Mouse (Mus musculus): ENCODE measurements around the gene Enpp1. TPM values are rescaled to one million over a fixed set of nuclear protein-coding genes. Genes with fewer than 3 reads are reported as not detected.

Gene Enpp1
- polyA plus RNA-seq, 1 experiment from 2014 or later, result 8.7 TPM

DNA sequence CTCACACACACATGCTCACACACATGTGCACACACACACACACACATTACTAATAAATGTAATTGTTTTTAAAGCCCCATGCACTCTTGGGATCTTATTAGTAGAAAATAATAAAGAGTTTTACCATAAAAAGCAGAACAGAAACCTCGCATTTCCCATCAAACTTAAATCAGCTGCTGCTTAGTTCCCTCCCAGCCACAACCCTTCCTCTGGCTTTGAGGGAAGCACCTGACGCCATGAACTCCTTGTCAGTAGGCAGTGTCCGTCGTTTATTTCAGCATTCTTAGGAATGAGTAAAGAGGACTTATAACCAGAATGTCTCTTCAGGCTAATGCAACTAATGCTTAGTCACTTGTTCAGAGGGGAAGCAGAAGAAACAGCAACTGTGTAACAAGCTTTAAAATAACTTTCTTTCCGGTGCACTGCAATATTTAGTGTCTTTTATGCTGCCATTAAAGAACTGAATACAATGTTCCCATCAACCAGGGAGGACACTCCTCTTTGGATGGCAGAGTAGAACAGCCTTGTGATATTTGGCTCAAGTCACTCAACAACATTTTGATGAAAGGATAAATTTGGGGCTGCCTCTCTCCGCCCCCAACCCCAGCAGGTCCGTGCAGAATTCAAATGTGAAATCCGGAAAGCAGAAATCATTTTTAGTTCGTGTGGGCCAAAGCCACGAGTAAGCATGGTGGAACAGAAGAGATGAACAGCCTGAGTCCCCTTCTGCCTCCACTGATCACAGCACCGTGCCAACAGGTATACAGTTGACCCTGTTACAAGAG lies 69.0 kb downstream of the Enpp1 start:
- no peak overlapping the region for H3K9ac ChIP-seq
- no peaks in the 10 kb centered on the region for H3K36me3 ChIP-seq
- no peaks in the 10 kb centered on the region for H3K27me3 ChIP-seq (replicated peaks)
- H3K9me3 ChIP-seq, result no peaks in the 10 kb centered on the region
- no peak overlapping the region for H3K4me2 ChIP-seq (replicated peaks)
- WGBS, result 79% methylated on average over 11 of the region's 11 CpGs
- no peak overlapping the region for H3K4me3 ChIP-seq (replicated peaks)
- H3K27ac ChIP-seq, result no peak overlapping the region
- H3K4me1 ChIP-seq (replicated peaks), result peaks cover 10% of the 10 kb centered on the region; the same call in 1 of the 2 replicates
- ATAC-seq, result no peak

DNA sequence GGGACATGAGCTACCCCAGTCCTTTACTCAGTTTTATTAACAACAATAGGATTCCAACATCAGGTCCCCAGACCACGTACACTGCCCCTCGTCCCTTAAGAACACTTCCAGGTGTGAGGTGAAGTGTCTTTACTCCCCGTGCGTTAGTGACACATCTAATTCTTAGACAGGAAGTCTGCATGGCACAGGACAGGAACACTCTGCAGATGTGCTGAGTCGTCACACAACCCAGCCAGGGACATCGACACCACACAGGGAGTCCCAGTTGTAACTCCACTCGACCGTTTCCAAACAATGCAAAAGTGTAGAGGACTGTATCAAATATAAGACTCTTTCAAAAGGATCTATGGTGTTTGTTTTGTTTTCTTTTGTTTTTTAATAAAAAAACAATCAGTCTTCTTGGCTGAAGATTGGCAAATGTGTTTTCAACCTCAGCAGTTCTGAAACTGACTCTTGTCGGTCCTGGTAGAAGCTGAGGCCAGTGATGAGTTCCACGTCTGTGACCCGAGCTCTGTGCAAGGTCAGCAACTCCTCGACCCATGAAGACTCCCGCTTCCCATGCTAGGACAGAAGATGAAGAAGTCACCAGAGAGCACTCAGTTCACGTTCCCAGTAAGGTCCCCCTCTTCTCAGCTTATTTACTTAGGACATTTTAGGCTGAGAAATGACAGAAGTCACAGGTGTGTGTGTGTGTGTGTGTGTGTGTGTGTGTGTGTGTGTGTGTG lies 70.4 kb downstream of the Enpp1 start:
- H3K27ac ChIP-seq, result no peak overlapping the region
- H3K4me2 ChIP-seq (replicated peaks), result no peak overlapping the region
- WGBS, result 66% methylated on average over 14 of the region's 14 CpGs
- no peak for ATAC-seq
- H3K36me3 ChIP-seq, result no peaks in the 10 kb centered on the region
- H3K4me1 ChIP-seq (replicated peaks), result peaks cover 14% of the 10 kb centered on the region; the same call in 1 of the 2 replicates
- H3K9ac ChIP-seq, result no peak overlapping the region
- no peaks in the 10 kb centered on the region for H3K9me3 ChIP-seq
- no peaks in the 10 kb centered on the region for H3K27me3 ChIP-seq (replicated peaks)
- H3K4me3 ChIP-seq (replicated peaks), result no peak overlapping the region

DNA sequence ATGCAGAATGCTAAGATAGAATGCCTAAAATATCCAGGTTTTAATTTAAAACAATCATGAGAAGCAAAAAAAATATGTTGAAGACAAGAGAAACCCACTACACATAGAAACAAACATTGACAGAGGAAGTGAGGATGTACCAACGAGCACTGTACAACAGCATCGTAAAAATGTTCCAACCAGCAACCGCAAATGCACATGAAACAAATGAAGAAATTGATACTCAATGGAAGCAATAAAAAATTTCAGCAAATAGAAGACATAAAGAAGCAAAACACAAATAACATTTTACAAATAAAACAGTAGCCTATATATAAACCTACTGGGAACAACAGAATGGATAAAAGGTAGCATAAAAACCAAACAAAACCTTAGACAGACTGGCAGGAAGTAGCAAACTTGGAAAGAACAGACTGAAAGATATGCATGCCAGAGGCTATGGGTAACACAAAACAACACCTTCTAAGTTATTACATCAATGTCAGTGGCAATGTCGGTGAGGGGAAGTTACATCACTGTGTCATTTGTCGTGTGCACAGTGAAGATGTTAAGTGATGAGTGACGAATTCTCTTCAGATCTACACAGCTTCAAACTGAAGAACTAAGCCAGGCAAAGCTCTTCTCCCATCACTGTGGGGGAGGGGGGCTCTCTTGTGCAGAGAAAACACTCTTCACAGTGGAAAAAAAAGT lies 71.6 kb downstream of the Enpp1 start:
- no peaks in the 10 kb centered on the region for H3K36me3 ChIP-seq
- H3K4me3 ChIP-seq (replicated peaks), result no peak overlapping the region
- ATAC-seq, result no peak
- H3K9me3 ChIP-seq, result no peaks in the 10 kb centered on the region
- peaks cover 20% of the 10 kb centered on the region for H3K4me1 ChIP-seq (replicated peaks)
- no peak overlapping the region for H3K27ac ChIP-seq
- no peak overlapping the region for H3K9ac ChIP-seq
- 75% methylated on average over 6 of the region's 6 CpGs for WGBS
- H3K27me3 ChIP-seq (replicated peaks), result no peaks in the 10 kb centered on the region
- H3K4me2 ChIP-seq (replicated peaks), result no peak overlapping the region

DNA sequence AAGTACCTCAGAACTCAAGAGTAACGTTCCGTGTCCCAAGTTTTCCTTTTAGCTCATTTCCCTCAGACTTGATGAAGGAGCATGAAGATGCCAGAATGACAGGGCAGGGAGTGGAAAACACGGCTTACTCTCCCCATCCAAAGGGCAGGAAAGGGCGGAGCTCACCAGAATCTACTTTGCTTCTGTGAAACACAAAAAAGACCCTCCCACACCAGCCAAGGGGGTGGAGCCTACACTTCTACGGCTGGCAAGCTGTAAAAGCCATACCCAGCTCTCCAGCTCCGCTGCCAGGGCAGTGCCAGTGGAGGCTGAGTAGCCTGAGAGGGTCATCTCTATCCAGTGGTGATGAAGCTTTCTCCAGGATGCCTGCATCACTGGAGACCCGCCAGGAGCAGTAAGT lies 72.4 kb downstream of the Enpp1 start:
- peaks cover 25% of the 10 kb centered on the region for H3K4me1 ChIP-seq (replicated peaks)
- H3K27me3 ChIP-seq (replicated peaks), result no peaks in the 10 kb centered on the region
- no peaks in the 10 kb centered on the region for H3K36me3 ChIP-seq
- no peak overlapping the region for H3K9ac ChIP-seq
- no peak for ATAC-seq
- 65% methylated on average over 7 of the region's 7 CpGs for WGBS
- 0 out of 2 replicates have a peak overlapping the region, but pooled peaks have one; percentile 77 for H3K27ac ChIP-seq
- H3K4me2 ChIP-seq (replicated peaks), result no peak overlapping the region
- no peak overlapping the region for H3K4me3 ChIP-seq (replicated peaks)
- no peaks in the 10 kb centered on the region for H3K9me3 ChIP-seq

DNA sequence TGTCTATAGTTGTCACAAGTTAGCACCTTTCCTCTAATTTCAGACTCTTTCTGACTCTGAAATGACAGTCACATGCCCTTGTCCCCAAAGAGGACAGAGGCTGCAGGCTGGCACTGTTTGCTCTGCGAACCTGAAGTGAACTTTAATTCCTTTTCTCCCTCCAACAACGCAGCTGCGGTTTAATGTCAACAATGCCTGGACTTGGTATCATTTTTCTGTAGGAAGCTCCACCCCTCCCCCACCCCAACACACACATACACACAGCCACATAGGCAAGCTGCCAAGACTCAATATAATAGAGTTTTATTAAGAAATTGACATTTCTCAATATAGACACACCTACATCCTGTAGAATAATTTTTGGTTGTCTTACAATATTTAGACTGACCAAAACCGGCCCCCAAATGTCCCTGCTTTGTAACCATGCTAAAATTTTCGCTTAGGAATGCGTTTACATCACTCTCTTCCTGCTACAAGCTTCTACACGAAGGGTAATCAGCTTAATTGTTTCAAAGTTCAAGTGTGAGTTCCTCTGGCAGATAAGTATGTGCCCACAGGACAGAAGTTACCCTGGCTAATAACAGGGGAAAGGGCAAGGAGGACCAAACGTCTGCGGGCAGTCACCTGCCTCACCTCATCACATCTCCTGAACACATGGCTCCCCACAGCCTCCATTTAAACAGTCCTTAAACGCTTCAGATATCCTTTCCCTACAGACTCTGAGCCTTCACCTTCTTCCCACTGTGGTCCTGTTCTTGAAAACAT lies 73.5 kb downstream of the Enpp1 start:
- no peak overlapping the region for H3K9ac ChIP-seq
- ATAC-seq, result peak; percentile 66

DNA sequence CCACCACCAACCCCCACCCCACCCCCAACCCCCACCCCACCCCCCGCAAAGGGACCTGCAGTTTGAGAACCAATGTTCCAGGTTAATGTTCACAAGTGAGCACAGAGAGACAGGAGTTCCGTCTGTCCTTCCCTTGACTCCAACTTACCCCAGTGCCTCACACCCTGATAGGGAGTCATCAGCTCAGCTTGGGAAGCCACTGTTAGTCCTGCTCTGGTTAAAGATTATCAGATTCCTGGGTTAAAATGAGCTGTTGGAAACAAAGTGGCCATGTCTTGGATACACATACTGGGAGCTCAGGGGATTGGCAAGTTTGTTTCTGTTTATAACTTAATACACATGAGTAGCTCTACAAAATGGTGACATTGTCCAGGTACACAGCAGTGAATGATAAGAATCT lies 75.0 kb downstream of the Enpp1 start:
- H3K4me1 ChIP-seq (replicated peaks), result peaks cover 31% of the 10 kb centered on the region
- no peaks in the 10 kb centered on the region for H3K9me3 ChIP-seq
- H3K27ac ChIP-seq, result peak overlapping the region; percentile 81
- no peaks in the 10 kb centered on the region for H3K27me3 ChIP-seq (replicated peaks)
- peak; percentile 26; the same call in 1 of the 2 replicates for ATAC-seq
- 60% methylated on average over 2 of the region's 2 CpGs for WGBS
- H3K4me3 ChIP-seq (replicated peaks), result no peak overlapping the region
- no peaks in the 10 kb centered on the region for H3K36me3 ChIP-seq
- 0 out of 2 replicates have a peak overlapping the region, but pooled peaks have one; percentile 17 for H3K4me2 ChIP-seq (replicated peaks)
- H3K9ac ChIP-seq, result no peak overlapping the region

More for the DNA sequence above, 73.5 kb downstream of the Enpp1 start:
- WGBS, result 13% methylated on average over 10 of the region's 10 CpGs
- H3K27me3 ChIP-seq (replicated peaks), result no peaks in the 10 kb centered on the region
- no peak overlapping the region for H3K4me3 ChIP-seq (replicated peaks)
- peak overlapping the region; percentile 77 for H3K27ac ChIP-seq
- H3K36me3 ChIP-seq, result no peaks in the 10 kb centered on the region
- H3K4me1 ChIP-seq (replicated peaks), result peaks cover 31% of the 10 kb centered on the region
- peak overlapping the region; percentile 28 for H3K4me2 ChIP-seq (replicated peaks)
- no peaks in the 10 kb centered on the region for H3K9me3 ChIP-seq

DNA sequence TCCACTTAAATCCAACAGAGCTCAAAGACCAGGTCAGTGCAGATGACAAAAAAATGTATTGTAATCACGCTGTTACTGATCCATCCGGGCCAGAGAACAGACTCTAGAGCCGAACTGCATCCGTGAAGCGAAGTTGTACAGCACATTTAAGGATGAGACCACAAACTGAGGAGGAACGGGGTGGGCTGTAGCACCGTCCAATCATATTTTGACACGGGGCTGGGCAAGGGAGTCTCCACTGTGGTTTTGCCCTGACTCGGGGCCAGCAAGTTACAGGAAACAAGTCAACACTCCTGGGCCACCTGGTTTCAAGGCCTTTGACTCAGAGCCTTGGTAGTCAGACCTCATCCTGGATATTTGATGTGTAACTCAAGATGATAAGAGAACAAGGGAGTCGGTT lies 76.1 kb downstream of the Enpp1 start:
- peak overlapping the region; percentile 63 for H3K27ac ChIP-seq
- 78% methylated on average over 10 of the region's 10 CpGs for WGBS
- H3K4me3 ChIP-seq (replicated peaks), result no peak overlapping the region
- H3K36me3 ChIP-seq, result no peaks in the 10 kb centered on the region
- 0 out of 2 replicates have a peak overlapping the region, but pooled peaks have one; percentile 1 for H3K4me2 ChIP-seq (replicated peaks)
- no peaks in the 10 kb centered on the region for H3K27me3 ChIP-seq (replicated peaks)
- H3K4me1 ChIP-seq (replicated peaks), result peaks cover 31% of the 10 kb centered on the region
- no peaks in the 10 kb centered on the region for H3K9me3 ChIP-seq
- ATAC-seq, result no peak
- H3K9ac ChIP-seq, result no peak overlapping the region

DNA sequence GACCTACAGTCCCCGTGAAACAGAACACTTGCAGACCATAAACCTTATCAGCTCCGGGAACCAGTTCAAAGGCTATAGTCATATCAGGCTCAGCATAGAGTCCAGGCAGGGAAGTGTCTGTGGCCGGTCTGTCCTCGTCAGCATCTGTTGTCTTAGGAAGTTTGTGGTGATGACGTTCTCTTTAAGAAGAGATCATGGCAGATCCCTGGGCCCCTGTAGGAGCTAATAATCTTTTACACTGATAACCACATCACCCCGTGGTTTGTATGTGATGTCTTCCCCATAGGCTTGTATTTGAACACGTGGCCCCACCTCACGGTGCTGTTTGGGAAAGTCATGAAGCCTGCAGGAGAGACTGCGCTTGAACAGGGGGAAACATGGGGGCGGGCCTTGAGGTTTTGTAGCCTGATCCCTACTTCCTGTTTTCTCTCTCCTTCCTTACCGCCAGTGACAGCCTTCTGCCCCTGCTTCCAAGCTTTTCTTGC lies 76.6 kb downstream of the Enpp1 start:
- no peak overlapping the region for H3K4me3 ChIP-seq (replicated peaks)
- peaks cover 31% of the 10 kb centered on the region for H3K4me1 ChIP-seq (replicated peaks)
- ATAC-seq, result peak; percentile 74
- H3K27me3 ChIP-seq (replicated peaks), result no peaks in the 10 kb centered on the region
- no peak overlapping the region for H3K9ac ChIP-seq
- WGBS, result 45% methylated on average over 11 of the region's 11 CpGs
- no peaks in the 10 kb centered on the region for H3K9me3 ChIP-seq
- peak overlapping the region; percentile 63 for H3K27ac ChIP-seq
- no peaks in the 10 kb centered on the region for H3K36me3 ChIP-seq
- 0 out of 2 replicates have a peak overlapping the region, but pooled peaks have one; percentile 1 for H3K4me2 ChIP-seq (replicated peaks)

DNA sequence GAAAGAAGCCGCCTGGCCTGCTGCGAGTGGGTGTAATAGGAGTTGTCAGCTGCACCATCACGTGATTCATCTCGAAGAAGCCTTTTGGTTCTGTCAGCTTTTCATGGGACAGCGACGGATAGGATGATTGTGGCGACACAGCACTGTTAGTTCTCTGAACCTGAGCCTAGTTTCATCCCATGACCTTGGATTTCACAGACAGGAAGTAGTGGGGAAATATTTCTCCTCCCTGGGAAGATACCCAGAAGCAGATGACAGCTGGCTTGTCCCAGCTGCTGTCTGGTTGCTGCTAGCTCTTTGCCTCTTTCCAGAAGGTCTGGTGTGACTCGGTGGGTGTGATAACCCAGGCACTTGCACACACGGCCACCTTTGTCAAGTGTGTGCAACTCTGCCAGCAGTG lies 77.7 kb downstream of the Enpp1 start:
- H3K4me1 ChIP-seq (replicated peaks), result peaks cover 27% of the 10 kb centered on the region
- no peak overlapping the region for H3K4me2 ChIP-seq (replicated peaks)
- H3K27me3 ChIP-seq (replicated peaks), result no peaks in the 10 kb centered on the region
- 44% methylated on average over 9 of the region's 9 CpGs for WGBS
- no peak overlapping the region for H3K4me3 ChIP-seq (replicated peaks)
- ATAC-seq, result no peak
- H3K9me3 ChIP-seq, result no peaks in the 10 kb centered on the region
- peak overlapping the region; percentile 63 for H3K27ac ChIP-seq
- no peak overlapping the region for H3K9ac ChIP-seq
- no peaks in the 10 kb centered on the region for H3K36me3 ChIP-seq

DNA sequence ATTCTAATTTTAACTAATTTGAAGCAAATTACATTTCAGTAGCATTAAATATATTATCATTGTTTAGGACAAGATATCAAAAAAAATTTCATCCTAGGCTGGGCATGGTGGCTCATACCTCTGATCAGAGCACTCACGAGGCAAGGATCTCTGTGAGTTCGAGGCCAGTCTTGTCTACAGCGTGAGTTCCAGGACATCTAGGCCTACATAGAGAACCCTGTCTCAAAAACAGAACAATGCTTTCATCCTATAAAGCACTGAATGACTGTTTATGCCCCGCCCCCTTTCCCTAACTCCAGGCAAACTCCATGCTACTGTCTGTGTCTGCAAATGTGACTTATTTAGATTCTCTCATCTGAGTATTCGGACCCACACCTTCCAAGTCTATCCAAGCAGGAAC lies 80.8 kb downstream of the Enpp1 start:
- no peak overlapping the region for H3K4me2 ChIP-seq (replicated peaks)
- H3K9ac ChIP-seq, result no peak overlapping the region
- H3K27me3 ChIP-seq (replicated peaks), result no peaks in the 10 kb centered on the region
- H3K36me3 ChIP-seq, result no peaks in the 10 kb centered on the region
- WGBS, result 89% methylated on average over 5 of the region's 5 CpGs
- ATAC-seq, result no peak
- peaks cover 23% of the 10 kb centered on the region for H3K4me1 ChIP-seq (replicated peaks)
- no peaks in the 10 kb centered on the region for H3K9me3 ChIP-seq
- no peak overlapping the region for H3K27ac ChIP-seq
- H3K4me3 ChIP-seq (replicated peaks), result no peak overlapping the region

DNA sequence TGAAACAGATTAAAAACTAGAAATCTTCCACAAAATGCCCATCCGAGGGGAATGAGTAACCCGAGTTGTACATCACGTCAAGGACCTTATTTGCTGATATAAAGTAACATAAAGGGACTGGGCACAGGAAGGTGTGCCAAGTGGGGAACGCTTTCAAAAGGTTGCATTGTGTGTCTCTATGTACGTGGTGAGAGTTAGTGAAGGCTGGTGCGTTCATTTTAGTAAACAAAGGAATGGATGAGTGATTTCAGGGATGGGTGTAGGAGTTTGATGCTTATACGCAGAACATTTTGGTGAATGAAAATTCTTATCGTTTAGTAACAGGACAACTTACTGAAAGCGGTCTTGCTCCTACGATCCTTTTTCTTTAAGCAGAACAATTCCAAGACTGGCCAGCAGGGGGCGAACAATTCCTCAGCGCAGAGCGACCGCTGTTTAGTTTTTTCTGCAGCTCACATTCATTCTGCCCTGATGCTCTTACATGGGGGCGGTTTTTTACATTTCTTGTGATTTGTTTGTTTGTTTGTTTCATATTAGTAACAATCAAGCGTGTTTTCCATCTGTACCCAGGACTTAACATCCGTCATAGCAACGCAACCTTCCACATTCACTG lies 81.4 kb downstream of the Enpp1 start:
- Histone ChIP-seq H3K27ac (no peak overlapping the region), H3K4me1 (replicated peaks) (peaks cover 20% of the 10 kb centered on the region), H3K4me2 (replicated peaks) (no peak overlapping the region), H3K9ac (no peak overlapping the region), H3K27me3 (replicated peaks) (no peaks in the 10 kb centered on the region), H3K4me3 (replicated peaks) (no peak overlapping the region), H3K36me3 (no peaks in the 10 kb centered on the region), H3K9me3 (no peaks in the 10 kb centered on the region)
- WGBS, result 25% methylated on average over 18 of the region's 18 CpGs
- no peak for ATAC-seq

Measured in intestine, embryonic 15.5 days (tissue).